Mouse (Mus musculus) embryo, embryonic 11.5 days (tissue): ENCODE measurements around the gene Gm11042.

Experiments used
- DNase-seq: peaks from one replicate; pipeline ENCODE4 v3.0.0-alpha.2; 2012; ENCODE audit warnings: low read depth, low spot score

Gene Gm11042

DNA sequence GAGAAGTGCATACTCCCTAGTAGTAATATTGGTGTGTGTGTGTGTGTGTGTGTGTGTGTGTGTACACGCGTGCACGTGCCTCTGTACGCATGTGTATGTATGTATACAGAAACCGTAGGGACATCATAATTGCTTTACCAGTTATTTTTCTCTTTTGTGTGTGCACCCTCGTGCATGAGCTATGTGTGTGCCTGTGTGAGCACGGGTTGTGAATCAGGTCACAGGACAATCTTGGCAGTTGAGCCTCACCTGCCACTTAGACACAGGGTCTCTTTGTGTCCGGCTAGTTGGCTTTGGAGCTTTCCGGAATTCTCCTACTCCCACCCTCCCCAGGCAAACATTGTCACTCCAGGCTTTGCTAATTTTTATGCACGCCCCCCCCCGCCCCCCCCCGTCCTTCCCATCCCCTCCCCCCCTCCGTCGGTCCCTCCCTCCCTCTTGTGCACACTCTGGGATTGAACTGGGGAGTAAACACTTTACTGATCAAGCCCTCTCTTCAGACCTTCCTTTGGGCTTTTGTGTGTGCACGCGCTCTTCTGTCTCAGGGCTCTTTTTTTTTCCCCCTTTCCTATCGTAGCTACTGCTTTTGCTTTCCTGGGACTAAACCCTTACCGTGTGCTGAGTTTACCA is at the start of gene Gm11042:
TSS of gene Gm11042 (minus strand) at position 51 of the 630 bp plus-strand sequence.
- no peak for DNase-seq

- no peak for DNase-seq
Observed at GRCm38 (mm10) chr12:74364477-74364876, 48.3 kb upstream of the Gm11042 start.

GRCm38 (mm10) chr12:74363076-74363475 is 46.9 kb upstream of the Gm11042 start:
- DNase-seq = no peak

DNA sequence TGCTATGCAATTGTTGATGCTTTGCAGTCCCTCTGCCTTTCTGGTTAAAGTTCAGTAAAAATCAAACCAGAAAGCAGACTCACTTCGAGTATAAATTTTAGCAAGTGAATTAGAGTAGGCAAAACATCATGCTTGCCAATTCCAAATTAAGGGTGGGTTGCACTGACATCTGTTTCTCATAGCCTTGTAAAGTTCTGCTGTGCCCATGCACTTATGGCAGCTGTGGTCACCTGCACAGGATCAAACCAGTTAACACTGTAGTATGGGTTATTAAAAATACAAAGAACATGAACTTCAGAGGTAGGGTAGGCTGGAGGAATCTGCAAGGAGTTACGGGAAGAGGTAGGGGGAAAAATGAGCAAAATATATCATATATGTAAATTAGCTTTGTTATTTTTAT is 46.3 kb upstream of the Gm11042 start:
- no peak for DNase-seq

- no peak for DNase-seq
Observed at GRCm38 (mm10) chr12:74359791-74360190, 43.6 kb upstream of the Gm11042 start.

GRCm38 (mm10) chr12:74357806-74358205 is 41.6 kb upstream of the Gm11042 start:
- no peak for DNase-seq

DNA sequence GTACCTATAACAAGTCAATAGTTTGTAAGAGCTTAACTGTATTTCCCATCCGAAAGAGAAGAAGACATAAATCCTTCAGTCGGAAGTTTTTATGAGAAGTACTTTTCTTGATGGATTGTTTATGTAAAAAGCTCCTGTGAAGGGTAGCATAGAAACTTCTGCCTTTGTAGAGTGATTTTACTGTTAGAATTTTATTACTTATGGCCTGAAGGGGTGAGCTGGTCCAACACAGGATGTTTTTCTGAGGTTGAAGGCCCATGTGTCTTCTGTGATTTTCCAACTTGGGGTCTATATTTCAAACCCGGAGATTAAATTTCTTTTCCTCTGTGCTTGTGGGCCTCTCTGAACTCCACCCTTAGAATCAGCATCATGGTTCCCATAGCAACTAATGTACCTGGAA is 26.5 kb upstream of the Gm11042 start:
- DNase-seq = no peak

DNA sequence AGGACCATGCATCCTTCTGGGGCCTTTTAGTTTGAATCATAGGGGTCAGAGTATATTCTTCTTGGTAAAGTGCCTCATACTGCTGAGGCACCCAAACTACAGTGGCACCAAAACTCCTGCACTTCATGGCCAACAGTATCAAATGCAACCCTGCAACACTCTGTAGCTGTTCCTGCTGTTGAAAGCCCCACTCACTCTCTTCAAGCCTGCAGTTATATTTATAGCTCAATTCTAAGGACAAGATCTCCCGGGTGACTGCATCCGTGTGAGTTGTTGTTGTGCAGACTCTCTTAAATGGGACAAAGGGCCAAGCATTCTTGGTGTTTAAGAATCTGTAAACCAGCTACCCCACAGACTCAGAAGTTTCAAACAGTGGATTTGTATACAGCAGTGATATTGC is 23.9 kb upstream of the Gm11042 start:
- no peak for DNase-seq

DNA sequence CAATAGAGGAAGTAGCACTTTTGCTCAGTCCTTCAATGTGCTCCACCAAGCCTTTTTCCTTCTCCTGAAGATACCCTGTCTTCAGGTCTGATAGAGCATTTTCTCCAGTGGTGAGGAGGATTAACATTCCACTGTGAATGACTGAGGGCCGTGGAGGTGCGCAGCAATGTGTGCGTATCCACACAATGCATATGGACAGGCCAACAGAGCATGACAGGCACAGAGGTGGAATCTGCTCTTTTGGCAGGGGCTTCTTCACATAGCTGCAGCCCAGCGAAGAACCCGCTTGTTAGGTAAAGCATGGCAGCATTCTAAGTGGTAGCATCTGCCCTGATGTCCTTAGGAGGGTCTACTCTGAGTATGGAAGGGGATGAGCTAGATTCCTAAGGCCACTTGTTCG is 17.5 kb upstream of the Gm11042 start:
- no peak for DNase-seq

DNA sequence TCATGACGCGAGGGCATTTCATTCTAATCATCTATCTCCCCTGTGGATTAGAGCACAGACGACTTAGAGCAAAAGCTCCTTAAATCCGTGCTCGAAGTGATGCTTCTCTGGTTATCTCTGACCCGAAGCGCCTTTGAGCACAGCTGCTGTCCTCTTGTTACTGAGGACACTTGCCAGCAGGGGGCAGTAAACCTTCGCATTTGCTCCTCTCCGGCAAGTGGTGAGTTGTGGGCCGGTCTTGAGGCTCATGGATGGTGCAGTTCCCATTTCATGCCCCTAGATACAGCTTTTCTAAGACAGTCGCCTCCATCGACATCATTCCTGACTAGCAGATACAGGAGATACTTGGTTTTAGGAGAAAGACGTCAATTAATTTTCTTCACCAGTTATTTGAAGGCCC is 16.8 kb upstream of the Gm11042 start:
- peak; percentile 48 for DNase-seq

GRCm38 (mm10) chr12:74329759-74330158 is 13.6 kb upstream of the Gm11042 start:
- no peak for DNase-seq

GRCm38 (mm10) chr12:74326644-74327043 is 10.4 kb upstream of the Gm11042 start:
- no peak for DNase-seq

- no peak for DNase-seq
Observed at GRCm38 (mm10) chr12:74321981-74322380, 5.8 kb upstream of the Gm11042 start.

DNA sequence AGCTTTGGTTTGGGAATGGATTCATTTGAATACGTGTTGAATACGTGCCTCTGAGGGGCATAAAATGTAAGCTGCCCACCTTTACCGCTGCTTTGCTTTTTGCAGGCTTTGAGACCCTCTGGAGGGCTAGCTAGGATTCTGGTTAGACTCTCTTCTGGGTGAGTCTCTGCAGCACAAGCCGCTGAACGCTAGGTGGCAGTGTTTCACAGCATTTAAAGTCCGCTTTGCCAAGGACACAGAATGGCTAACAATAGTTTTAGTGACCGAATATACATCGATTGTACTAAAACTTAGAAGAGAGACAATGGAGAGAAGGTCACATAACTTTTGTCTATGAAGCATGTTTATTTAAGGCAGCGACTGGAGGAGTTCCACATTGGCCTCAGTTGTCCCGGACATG is 4.1 kb upstream of the Gm11042 start:
- DNase-seq = peak; percentile 68

- DNase-seq = peak; percentile 81
Observed at GRCm38 (mm10) chr12:74316989-74317759, 980 bp upstream of the Gm11042 start.

DNA sequence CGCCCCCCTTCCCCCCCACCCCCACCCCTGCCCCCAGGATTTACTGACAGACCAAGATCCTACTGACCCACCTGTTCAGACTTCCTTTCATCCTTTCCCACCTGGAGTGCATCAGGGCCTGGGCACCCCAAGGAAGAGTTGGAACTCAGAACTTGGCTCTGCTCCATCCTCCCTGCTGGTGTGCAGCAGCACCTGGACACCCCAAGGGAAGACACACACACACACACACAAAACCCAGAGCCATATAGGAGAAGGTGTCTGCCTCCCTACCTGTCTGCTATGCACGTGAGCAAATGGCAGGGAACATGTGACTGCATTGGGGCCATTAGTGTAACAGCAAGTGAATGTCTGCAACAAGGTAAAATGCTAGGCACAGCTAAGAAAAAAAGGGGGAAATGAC is 973 bp downstream of the Gm11042 start:
- no peak for DNase-seq

DNA sequence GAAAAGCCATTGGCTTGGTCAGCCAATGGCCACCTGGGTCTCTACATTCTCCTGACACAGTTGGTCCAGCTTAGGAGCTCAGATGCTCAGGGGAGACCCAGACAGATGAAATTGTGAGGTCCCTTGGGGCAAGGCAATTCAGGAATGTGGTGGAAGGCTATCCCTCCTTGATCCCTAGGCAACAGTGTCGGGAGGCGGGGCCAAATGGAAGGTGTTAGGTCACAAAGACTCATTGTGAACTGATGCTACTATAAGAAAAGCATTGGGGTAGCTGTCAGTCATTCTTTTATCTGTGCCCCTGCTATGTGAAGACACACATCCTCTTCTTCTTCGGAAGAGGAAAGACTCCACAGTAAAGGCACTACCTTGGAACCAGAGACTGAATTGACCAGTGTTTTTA is 3.6 kb downstream of the Gm11042 start:
- DNase-seq = no peak

GRCm38 (mm10) chr12:74303418-74304294 is 12.5 kb downstream of the Gm11042 start:
- DNase-seq = no peak

- DNase-seq = no peak
Observed at GRCm38 (mm10) chr12:74301559-74301958, 14.6 kb downstream of the Gm11042 start.

DNA sequence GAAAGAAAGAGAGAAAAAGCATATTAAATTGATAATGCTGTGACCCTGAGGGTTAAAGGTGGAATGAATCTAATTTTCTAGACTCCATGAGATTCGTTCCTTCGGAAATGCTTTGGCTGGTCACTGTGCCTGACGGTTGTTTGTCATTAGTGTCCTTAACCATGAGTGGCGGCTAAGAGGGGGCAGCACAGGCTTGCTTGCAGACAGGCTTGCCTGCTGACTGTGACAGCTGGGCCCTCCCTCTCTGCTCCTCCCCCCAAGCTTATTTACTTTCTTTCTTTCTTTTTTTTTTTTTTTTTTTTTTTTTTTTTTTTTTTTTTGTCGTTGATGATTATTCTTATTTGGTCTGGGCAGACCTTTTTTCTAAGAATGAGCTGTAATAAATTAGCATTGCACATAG is 19.8 kb downstream of the Gm11042 start:
- no peak for DNase-seq

- peak; percentile 46 for DNase-seq
Observed at GRCm38 (mm10) chr12:74293624-74294023, 22.6 kb downstream of the Gm11042 start.

DNA sequence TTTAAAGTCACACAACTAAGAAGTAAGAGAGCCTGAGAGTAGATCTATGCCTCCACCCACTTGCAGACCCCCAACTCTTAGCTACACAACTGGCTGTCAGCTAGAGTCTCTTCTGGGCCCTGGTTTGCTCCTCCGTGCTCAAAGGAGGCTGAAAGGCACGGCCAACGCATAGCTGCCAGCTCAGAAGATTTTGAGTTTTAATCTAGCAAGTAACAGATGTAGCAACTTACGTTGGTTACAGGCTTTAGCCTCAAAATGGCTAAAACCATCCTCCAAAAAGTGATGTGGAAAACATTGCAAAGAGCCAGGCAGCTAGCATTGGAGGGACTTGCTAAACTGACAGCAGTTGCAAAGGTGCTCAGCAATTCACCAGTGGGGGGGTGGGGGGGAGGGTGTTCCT is 25.2 kb downstream of the Gm11042 start:
- no peak for DNase-seq
